Mouse (Mus musculus) myocyte (in vitro differentiated cells): ENCODE measurements around the gene Gm37240. TPM values are rescaled to one million over a fixed set of nuclear protein-coding genes. Genes with fewer than 3 reads are reported as not detected.

ENCODE experiments used
- H3K27me3 ChIP-seq: one replicate; pipeline ENCODE4 v1.6.1; 2011; ENCODE audit not compliant: control insufficient read depth, insufficient read depth, insufficient read length
- H3K36me3 ChIP-seq: one replicate; pipeline ENCODE4 v1.6.1; 2011; ENCODE audit not compliant: control insufficient read depth, insufficient read depth
- H3K4me2 ChIP-seq: one replicate; pipeline ENCODE4 v1.6.1; 2011; ENCODE audit warnings: low read depth, control low read depth
- H3K4me3 ChIP-seq: one replicate; pipeline ENCODE4 v1.5.1; 2011; ENCODE audit warnings: mild to moderate bottlenecking, control low read depth, moderate library complexity
- H3K79me2 ChIP-seq: one replicate; pipeline ENCODE4 v1.6.1; 2011; ENCODE audit not compliant: control insufficient read depth, insufficient read depth
- H3ac ChIP-seq: one replicate; pipeline ENCODE4 v1.6.1; 2011; ENCODE audit not compliant: control insufficient read depth, insufficient read length
- CEBPB ChIP-seq: IDR thresholded peaks from 2 replicates; pipeline ENCODE4 v1.6.1; 2011; ENCODE audit warnings: mild to moderate bottlenecking, moderate library complexity; ENCODE audit not compliant: poor library complexity, insufficient read depth, severe bottlenecking
- E2F4 ChIP-seq: IDR thresholded peaks from one replicate; pipeline ENCODE4 v1.6.1; 2011; ENCODE audit warnings: mild to moderate bottlenecking, control low read depth, moderate library complexity; ENCODE audit not compliant: insufficient read depth
- MAX ChIP-seq: IDR thresholded peaks from one replicate; pipeline ENCODE4 v1.6.1; 2011; ENCODE audit warnings: low read depth, mild to moderate bottlenecking, control low read depth
- MYOD1 ChIP-seq, 3 experiments: IDR thresholded peaks; one replicate each; pipeline ENCODE4 v1.6.1; 2011; ENCODE audit warnings: control low read depth in 2 of 3, low read depth in 2 of 3, mild to moderate bottlenecking in 2 of 3, moderate library complexity in 1 of 3; ENCODE audit not compliant: insufficient read length in 2 of 3, control insufficient read depth in 1 of 3
- MYOG ChIP-seq, 3 experiments: IDR thresholded peaks; one replicate each; pipeline ENCODE4 v1.6.1; 2011; ENCODE audit warnings: control low read depth in 2 of 3, low read depth in 2 of 3, mild to moderate bottlenecking in 2 of 3; ENCODE audit not compliant: insufficient read length in 2 of 3, control insufficient read depth in 1 of 3, insufficient read depth in 1 of 3
- POLR2A ChIP-seq: IDR thresholded peaks from one replicate; pipeline ENCODE4 v1.6.1; 2011; ENCODE audit warnings: low read depth, mild to moderate bottlenecking, control low read depth, moderate library complexity; ENCODE audit not compliant: insufficient read length
- POLR2AphosphoS2 ChIP-seq: IDR thresholded peaks from one replicate; pipeline ENCODE4 v1.6.1; 2011; ENCODE audit warnings: low read depth, control low read depth; ENCODE audit not compliant: insufficient read length
- REST ChIP-seq: IDR thresholded peaks from one replicate; pipeline ENCODE4 v1.6.1; 2011; ENCODE audit warnings: mild to moderate bottlenecking, control low read depth, moderate library complexity; ENCODE audit not compliant: insufficient read depth, insufficient read length
- SRF ChIP-seq: IDR thresholded peaks from one replicate; pipeline ENCODE4 v1.6.1; 2011; ENCODE audit warnings: low read depth; ENCODE audit not compliant: control insufficient read depth, insufficient read length
- TCF12 ChIP-seq: IDR thresholded peaks from one replicate; pipeline ENCODE4 v1.6.1; 2011; ENCODE audit warnings: mild to moderate bottlenecking, control low read depth; ENCODE audit not compliant: poor library complexity, insufficient read depth, severe bottlenecking
- TCF3 ChIP-seq: IDR thresholded peaks from one replicate; pipeline ENCODE4 v1.6.1; 2011; ENCODE audit warnings: low read depth, control low read depth; ENCODE audit not compliant: insufficient read length
- USF1 ChIP-seq: IDR thresholded peaks from one replicate; pipeline ENCODE4 v1.6.1; 2011; ENCODE audit warnings: low read depth, mild to moderate bottlenecking, control low read depth, moderate library complexity
- polyA plus RNA-seq: library from polyadenylated mRNA; unstranded; fragments of >200 nt; fragmentation: generic; extraction: Trizol; gene quantifications from one replicate; pipeline ENCODE4 v1.2.1, GENCODE M21; 2012; ENCODE audit warnings: missing spikeins

Gm37240 gene
- polyA plus RNA-seq, 1 experiment: 8.7 TPM

DNA sequence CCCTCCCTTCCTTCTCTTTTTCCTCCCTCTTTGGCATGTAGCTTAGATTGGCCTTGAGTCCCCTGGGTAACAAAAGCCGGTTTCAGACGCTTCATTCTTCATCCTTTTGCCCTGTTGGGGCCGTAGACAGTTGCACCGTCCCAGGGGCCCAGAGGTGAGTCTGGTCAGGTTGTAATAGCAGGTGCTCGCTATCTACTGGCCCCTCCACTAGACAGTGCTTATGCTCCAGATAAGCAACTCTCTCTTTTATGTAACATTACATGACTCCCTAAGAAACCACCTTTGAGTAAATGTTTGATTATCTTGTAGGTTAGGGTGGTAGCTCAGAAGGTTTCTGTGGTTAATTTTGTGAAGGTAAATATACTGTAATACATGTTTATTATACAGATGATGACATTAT, 1051.3 kb downstream of the Gm37240 start:
- peaks cover 37% of the 10 kb centered on the region for H3K79me2 ChIP-seq

DNA sequence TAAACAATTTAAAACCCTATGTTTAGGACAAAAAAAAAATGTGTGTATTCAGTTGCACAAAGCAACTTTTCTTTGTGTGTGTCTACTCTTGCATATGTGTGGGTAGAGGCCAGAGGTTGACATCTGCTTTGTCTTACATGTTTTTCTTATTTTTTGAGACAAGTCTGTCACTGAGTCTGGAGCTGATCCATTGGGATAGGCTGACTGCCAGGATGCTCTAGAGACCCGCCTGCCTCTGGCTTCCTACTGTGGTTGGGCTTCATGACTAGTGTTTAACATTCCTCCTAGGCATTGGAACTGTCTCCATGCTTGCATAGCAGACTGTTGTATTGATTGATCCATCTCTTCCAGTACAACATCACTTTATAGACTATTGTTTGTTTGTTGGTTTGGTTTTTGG, 1058.0 kb downstream of the Gm37240 start:
- no peak overlapping the region for H3ac ChIP-seq
- no peak overlapping the region for H3K4me3 ChIP-seq
- H3K4me2 ChIP-seq: no peak overlapping the region
- no peaks in the 10 kb centered on the region for H3K27me3 ChIP-seq
- H3K36me3 ChIP-seq: no peaks in the 10 kb centered on the region
- peaks cover 68% of the 10 kb centered on the region for H3K79me2 ChIP-seq
- no peak for TF ChIP-seq USF1
- no peak for TF ChIP-seq SRF

More for the DNA sequence above, 1051.3 kb downstream of the Gm37240 start:
- Histone ChIP-seq H3K36me3 (no peaks in the 10 kb centered on the region), H3K27me3 (no peaks in the 10 kb centered on the region), H3K4me3 (no peak overlapping the region), H3ac (no peak overlapping the region), H3K4me2 (no peak overlapping the region)
- TF ChIP-seq TCF3 (no peak), MYOD1 (IDR thresholded peaks at IDR 0.05; ENCODE audit: control insufficient read depth in 1 of 3, insufficient read length in 2 of 3, low read depth in 2 of 3) (no peak), MYOG (IDR thresholded peaks at IDR 0.05; ENCODE audit: control insufficient read depth in 1 of 3, insufficient read depth in 1 of 3, insufficient read length in 2 of 3, low read depth in 2 of 3) (no peak), E2F4 (no peak), CEBPB (no peak), SRF (no peak), POLR2A (no peak), TCF12 (no peak), USF1 (no peak), POLR2AphosphoS2 (no peak), REST (no peak), MAX (no peak)

DNA sequence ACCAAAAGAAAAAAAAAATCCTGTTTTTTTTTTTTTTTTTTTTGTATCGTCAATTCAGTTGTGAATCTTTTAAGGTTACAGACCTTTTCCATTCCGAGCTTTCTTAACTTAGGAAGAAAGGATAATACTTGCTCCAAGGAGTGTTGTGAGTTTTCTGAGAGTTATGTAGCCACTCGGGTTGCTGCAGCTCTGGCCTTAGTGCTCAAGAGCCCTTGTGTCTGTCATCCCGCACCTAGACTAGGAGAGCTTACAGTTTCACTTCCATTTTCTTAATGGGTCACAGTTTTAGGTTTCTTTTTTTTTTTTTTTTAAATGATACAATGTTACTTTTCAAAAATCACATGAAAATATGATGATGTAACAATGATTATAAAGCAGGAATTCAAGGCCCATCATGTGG, 1059.7 kb downstream of the Gm37240 start:
- no peak overlapping the region for H3K4me2 ChIP-seq
- H3K27me3 ChIP-seq: no peaks in the 10 kb centered on the region
- no peak overlapping the region for H3K4me3 ChIP-seq
- peaks cover 71% of the 10 kb centered on the region for H3K79me2 ChIP-seq
- TF ChIP-seq REST (no peak), E2F4 (no peak), MYOG (IDR thresholded peaks at IDR 0.05; ENCODE audit: control insufficient read depth in 1 of 3, insufficient read depth in 1 of 3, insufficient read length in 2 of 3, low read depth in 2 of 3) (no peak), CEBPB (no peak), MAX (no peak), POLR2AphosphoS2 (no peak), USF1 (no peak), MYOD1 (IDR thresholded peaks at IDR 0.05; ENCODE audit: control insufficient read depth in 1 of 3, insufficient read length in 2 of 3, low read depth in 2 of 3) (no peak), SRF (no peak), POLR2A (no peak), TCF12 (no peak), TCF3 (no peak)
- H3K36me3 ChIP-seq: no peaks in the 10 kb centered on the region
- H3ac ChIP-seq: no peak overlapping the region

DNA sequence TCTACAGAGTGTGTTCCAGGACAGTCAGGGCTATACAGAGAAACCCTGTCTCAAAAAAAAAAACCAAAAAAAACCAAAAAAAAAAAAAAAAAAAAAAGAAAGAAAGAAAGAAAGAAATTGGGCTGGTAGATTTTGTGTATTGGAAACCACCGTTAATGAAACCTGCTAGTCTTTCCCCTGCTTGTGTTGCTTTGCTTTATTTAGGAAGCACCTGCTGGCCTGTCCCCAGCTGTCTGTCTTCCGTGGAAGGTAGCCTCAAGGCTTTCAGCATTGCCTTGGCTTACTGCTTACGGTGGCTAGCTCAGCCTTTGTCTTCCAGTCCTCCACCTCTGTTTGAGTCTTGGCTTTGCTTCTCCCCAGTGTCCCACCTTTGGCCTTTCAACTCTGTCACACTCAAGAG, 1060.4 kb downstream of the Gm37240 start:
- Histone ChIP-seq H3K36me3 (no peaks in the 10 kb centered on the region), H3K4me2 (peak overlapping the region; percentile 5), H3ac (no peak overlapping the region), H3K27me3 (no peaks in the 10 kb centered on the region), H3K4me3 (no peak overlapping the region), H3K79me2 (peaks cover 66% of the 10 kb centered on the region)
- TF ChIP-seq MAX (no peak), MYOG (IDR thresholded peaks at IDR 0.05; ENCODE audit: control insufficient read depth in 1 of 3, insufficient read depth in 1 of 3, insufficient read length in 2 of 3, low read depth in 2 of 3) (peak in 1 of 3 experiments; percentile 64), MYOD1 (IDR thresholded peaks at IDR 0.05; ENCODE audit: control insufficient read depth in 1 of 3, insufficient read length in 2 of 3, low read depth in 2 of 3) (peak; percentile 36 to 81 (median 56))

DNA sequence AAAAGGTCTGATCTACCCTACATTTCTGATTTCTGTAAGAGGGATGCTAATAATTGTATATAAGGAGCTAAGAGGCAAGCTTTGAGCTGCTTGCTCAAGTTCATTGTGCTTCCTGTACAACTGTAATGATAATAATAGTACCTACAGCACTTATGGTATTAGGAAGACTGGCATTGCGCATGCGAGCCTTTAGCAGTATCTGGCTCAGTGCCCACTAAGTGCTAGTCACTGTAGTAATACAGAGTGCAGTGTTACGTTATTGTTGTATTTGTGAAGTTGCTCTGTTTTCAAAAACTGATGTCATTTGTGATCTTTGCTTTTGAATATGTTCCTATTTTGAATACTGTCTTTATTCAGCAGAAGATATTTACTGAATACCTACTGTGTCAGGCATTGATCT, 1060.9 kb downstream of the Gm37240 start:
- peaks cover 60% of the 10 kb centered on the region for H3K79me2 ChIP-seq
- no peaks in the 10 kb centered on the region for H3K36me3 ChIP-seq
- no peaks in the 10 kb centered on the region for H3K27me3 ChIP-seq
- no peak overlapping the region for H3K4me3 ChIP-seq
- peak overlapping the region; percentile 5 for H3K4me2 ChIP-seq
- TF ChIP-seq MAX (no peak), USF1 (no peak), TCF3 (no peak), POLR2AphosphoS2 (no peak), SRF (no peak), CEBPB (no peak), MYOD1 (IDR thresholded peaks at IDR 0.05; ENCODE audit: control insufficient read depth in 1 of 3, insufficient read length in 2 of 3, low read depth in 2 of 3) (no peak), POLR2A (no peak), MYOG (IDR thresholded peaks at IDR 0.05; ENCODE audit: control insufficient read depth in 1 of 3, insufficient read depth in 1 of 3, insufficient read length in 2 of 3, low read depth in 2 of 3) (no peak), E2F4 (no peak), TCF12 (no peak), REST (no peak)
- H3ac ChIP-seq: no peak overlapping the region
